Comparison of ENCODE assay signal across 13 mouse cellular contexts in genomic region chr5:73248211-73248610, GRCm38 (mm10).
"Had no signal": no experiment of that assay in that cellular context is flagged by ENCODE, and none has a peak within 500 bp of the region (broad histone marks: within the 10 kb centered on the region; RNA-seq: fewer than 3 reads in every experiment).

No protein-coding gene starts in this region.

- ATAC-seq: intestine, embryonic 16.5 days had no signal

- H3K27ac ChIP-seq: limb, embryonic 13.5 days; liver, embryonic 15.5 days; midbrain, embryonic 10.5 days had no signal

- H3K9ac ChIP-seq: limb, embryonic 13.5 days; liver, embryonic 15.5 days; lung, embryonic 14.5 days had no signal

- H3K36me3 ChIP-seq: limb, embryonic 13.5 days had no signal

- DNase-seq: kidney, adult 8-10 months; kidney, postnatal 36 days; left cerebral cortex, postnatal 4 days; lung, embryonic 14.5 days; lung, postnatal 10 days; lung, postnatal 4 days; midbrain, embryonic 14.5 days; thymus, adult 18-20 months; thymus, postnatal 25 days had no signal

- H3K9me3 ChIP-seq: limb, embryonic 13.5 days; liver, embryonic 15.5 days; midbrain, embryonic 10.5 days had no signal

- H3K27me3 ChIP-seq: limb, embryonic 13.5 days; liver, embryonic 15.5 days had no signal

- H3K4me3 ChIP-seq: limb, embryonic 13.5 days; liver, embryonic 15.5 days; midbrain, embryonic 10.5 days had no signal

- H3K4me2 ChIP-seq: limb, embryonic 13.5 days; liver, embryonic 15.5 days; lung, embryonic 14.5 days had no signal
